Mouse (Mus musculus) layer of hippocampus, adult 11-12 months (tissue): Measurements from ENCODE around the gene Zfp36.
A peak's percentile ranks its signal among the peaks of the same experiment; 100 is the strongest.

Experiments used
- DNase-seq: peaks from one replicate; pipeline ENCODE4 v3.0.0; 2022; ENCODE audit warnings: low spot score

Gene Zfp36

DNA sequence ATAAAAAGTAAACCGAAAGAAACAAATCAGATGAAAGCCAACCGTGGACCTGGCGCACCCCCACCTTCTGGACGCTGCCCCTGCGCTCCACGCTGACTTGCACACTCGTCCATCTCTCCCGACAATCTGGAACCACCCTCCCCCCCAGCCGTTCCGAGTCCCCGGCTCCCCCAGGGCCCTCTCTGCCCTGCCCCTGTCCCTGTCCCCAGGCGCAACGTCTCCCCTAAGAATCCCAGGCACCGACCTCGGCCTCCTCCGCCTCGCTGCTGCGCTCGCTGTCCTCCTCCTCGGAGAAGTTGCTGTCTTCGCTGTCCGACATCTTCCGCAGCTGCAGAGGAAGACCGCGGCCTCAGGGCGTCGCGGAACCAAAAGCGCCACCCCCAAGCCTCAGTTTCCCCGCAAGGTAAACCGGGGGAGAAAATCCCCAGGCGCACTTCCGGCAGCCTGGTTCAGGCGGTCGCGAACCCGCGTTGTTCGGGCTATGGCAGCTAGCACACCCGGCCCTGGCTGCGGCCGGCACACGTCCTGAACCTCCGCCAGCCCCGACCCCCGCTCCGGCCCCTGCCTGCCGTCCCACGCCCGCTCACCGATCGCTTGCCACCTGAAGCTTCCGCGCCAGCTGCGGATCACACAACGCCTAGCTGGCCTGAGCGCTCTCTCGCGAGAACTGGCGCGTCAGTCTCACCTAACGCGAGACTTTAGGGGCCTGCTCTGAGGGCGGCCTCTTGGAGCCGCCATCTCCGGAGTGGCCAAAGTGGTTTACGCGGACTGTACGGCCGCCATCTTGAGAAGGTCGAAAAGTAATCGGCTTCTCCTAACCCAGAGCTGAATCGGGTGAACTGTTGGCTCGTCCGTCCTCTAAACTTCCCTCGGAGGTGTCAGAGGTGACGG is 41.7 kb downstream of the Zfp36 start, which contains the start of gene Supt5:
Gene Supt5, minus strand, starts transcription at position 639 of the 891 bp plus-strand sequence.
- peak; percentile 97 for DNase-seq

DNA sequence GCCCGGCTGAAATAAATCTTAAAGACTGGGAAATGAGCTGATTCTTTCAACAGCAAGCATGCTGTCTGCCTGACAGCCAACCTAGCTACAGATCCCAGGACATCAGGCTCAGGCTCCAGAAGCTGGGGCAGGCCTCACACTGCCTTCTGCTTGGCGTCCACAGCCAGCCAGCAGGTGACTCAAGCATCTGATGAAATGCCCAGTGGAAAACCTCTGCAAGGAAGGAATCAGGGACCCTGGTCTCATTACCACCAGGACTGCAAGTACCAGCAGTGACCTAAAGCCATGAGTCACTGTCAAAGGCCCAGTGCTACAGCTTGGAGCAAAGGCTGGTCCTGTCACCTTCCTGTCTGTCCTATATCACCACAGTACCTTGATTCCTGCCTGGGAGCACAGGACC is 44.6 kb downstream of the Zfp36 start:
- DNase-seq = no peak

DNA sequence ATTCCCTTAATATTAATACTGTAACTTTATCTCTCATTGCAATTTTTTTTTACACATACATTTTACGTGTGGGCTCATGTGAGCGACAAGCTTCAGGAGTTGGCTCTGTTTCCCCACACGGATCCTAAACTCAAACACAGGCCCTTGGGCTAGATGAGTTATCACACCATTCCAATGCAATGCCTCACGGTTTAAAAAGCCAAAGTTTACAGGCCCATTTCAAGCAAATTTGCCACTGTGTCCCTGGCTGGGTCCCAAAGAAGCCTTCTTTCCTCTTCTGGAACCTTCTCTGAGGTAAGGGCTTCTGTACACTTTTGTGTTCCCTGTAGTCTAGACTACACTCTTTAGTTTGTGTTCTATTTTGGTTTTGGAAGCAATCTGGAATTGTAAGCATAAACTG is 45.5 kb downstream of the Zfp36 start:
- DNase-seq = no peak

DNA sequence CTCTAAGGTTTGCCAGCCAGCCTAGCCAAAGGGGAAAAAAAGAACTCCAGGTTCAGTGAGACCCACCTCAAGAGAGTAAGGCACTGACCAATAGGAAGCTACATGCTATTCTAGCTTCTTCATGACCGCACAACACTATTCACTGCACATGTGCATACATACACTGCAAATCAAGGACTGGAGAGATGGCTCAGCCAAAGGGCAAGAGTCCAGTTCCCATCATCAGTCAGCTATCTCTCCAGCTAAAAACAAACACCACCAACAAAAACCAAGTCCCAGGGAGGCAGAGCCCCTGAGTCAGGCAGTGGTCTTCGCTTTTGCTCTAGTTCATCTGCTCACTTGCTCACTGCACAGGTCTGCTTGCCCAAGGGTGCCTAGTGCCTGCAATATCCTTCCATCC is 51.8 kb downstream of the Zfp36 start:
- no peak for DNase-seq
